Mouse (Mus musculus): ENCODE measurements at regions not wholly inside any gene's neighbourhood (a gene's known extent, or its start where the extent isn't known, plus 50 kb on each side); places are given as distances from the start of the nearest gene placed in this dataset.

GRCm38 (mm10) chr15:67611896-67612295 lies 1111.2 kb upstream of the Lrrc6 start:
- TF ChIP-seq MYOD1 (IDR thresholded peaks at IDR 0.05; ENCODE audit: control insufficient read depth in 1 of 3, insufficient read length in 2 of 3, low read depth in 2 of 3) (no peak), MAX (IDR thresholded peaks at IDR 0.05; ENCODE audit: low read depth) (no peak), SRF (IDR thresholded peaks at IDR 0.05; ENCODE audit: control insufficient read depth, insufficient read length, low read depth) (no peak), MYOG (IDR thresholded peaks at IDR 0.05; ENCODE audit: control insufficient read depth in 1 of 3, insufficient read depth in 1 of 3, insufficient read length in 2 of 3, low read depth in 2 of 3) (no peak), USF1 (IDR thresholded peaks at IDR 0.05; ENCODE audit: low read depth) (no peak), E2F4 (IDR thresholded peaks at IDR 0.05; ENCODE audit: insufficient read depth) (no peak), POLR2A (IDR thresholded peaks at IDR 0.05; ENCODE audit: insufficient read length, low read depth) (no peak), TCF12 (IDR thresholded peaks at IDR 0.05; ENCODE audit: insufficient read depth, poor library complexity, severe bottlenecking) (no peak), CEBPB (IDR thresholded peaks at IDR 0.05; ENCODE audit: insufficient read depth, poor library complexity, severe bottlenecking) (no peak)

All from myocyte (in vitro differentiated cells).